Mouse (Mus musculus): ENCODE measurements around the gene Miga2. TPM values are rescaled to one million over a fixed set of nuclear protein-coding genes. Genes with fewer than 3 reads are reported as not detected.
A peak's percentile ranks its signal among the peaks of the same experiment; 100 is the strongest.
"Not testable (repeated sequence)": the region's sequence is repeated elsewhere in the genome, so short reads cannot be mapped to it uniquely, and the experiment has no call there.

Miga2 gene
- total and polyA plus RNA-seq, 2 experiments from 2014 or later = 35.3 to 79.9 TPM

DNA sequence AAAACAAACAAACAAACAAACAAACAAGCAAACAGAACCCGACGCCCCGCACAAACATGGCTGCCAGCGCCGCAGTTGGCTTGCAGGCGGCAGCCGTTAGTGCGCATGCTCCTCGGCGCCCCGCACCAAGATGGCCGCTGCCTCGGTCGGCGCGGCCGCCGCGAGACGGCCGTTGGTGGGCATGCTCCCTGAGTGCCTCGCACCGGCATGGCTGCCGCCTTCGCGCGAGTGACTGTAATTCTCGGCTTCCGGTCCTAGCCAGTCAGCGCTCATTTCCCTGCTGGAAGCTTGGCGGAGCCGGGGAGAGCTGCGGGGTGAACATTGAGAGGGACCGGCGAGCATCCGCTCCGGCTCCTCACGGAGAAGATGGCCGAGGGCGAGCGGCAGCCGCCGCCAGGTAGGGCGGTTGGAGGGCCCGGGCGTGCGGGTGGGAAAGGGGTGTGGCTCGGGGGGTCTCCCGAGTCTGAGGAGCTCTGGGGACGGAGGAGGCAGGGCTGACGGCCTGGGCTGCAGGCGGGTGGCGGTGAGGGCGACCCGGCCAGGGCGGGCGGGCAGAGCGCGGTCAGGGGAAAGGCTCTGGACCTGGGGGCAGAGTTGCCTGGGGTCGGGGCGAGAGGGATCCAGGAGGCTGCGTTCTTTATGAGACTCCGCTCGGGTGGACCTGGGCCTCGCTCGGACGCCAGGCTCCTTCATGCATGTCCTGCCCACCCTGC lies 52.1 kb downstream of the Miga2 start, which contains the start of gene Ptpa:
Gene Ptpa, plus strand, starts transcription at position 104 of the 713 bp plus-strand sequence.
- H3K27ac ChIP-seq = peak within 1 kb of the TSS; percentile 97
- 1% methylated on average over 65 of the region's 67 CpGs for WGBS
- peak within 1 kb of the TSS; percentile 96 for H3K9ac ChIP-seq (replicated peaks; ENCODE audit: low read length)
- peak; percentile 97 for DNase-seq (ENCODE audit: low spot score)
- H3K4me2 ChIP-seq (ENCODE audit: low read depth, low read length) = peak within 1 kb of the TSS; percentile 69
- no peaks in the 10 kb centered on the region for H3K9me3 ChIP-seq (ENCODE audit: low read length)
- ATAC-seq = peak; percentile 93
- H3K4me1 ChIP-seq (ENCODE audit: insufficient read depth, low read length) = peaks cover 18% of the 10 kb centered on the region
- H3K36me3 ChIP-seq (ENCODE audit: insufficient read depth, low read length) = no peaks in the 10 kb centered on the region; the same call in 1 of the 2 replicates
- H3K27me3 ChIP-seq (ENCODE audit: insufficient read depth, low read length) = no peaks in the 10 kb centered on the region
- no peak for TF ChIP-seq CTCF (IDR thresholded peaks at IDR 0.05; ENCODE audit: low read depth)
- peak within 1 kb of the TSS; percentile 96 for H3K4me3 ChIP-seq (ENCODE audit: low read length)

DNA sequence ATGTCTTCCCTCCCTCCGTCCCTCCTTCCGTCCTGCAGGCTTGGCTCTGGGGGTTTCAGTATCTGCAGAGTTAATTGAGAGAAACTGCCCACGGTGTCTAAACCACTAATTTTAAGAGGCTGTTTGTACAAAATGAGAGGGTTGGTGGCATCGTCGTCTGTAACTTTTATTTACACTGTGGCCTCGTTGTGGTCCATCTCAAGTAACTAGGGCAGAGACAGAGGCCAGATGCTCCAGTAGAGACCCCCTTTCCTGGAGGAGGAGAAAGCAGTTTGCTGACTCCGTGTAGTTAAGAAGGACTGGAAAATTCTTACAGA lies 52.6 kb downstream of the Miga2 start:
- no peak for DNase-seq (ENCODE audit: low spot score)
- Histone ChIP-seq H3K9ac (replicated peaks; ENCODE audit: low read length) (peak overlapping the region; percentile 96), H3K27me3 (ENCODE audit: insufficient read depth, low read length) (no peaks in the 10 kb centered on the region), H3K4me1 (ENCODE audit: insufficient read depth, low read length) (peaks cover 18% of the 10 kb centered on the region), H3K27ac (peak overlapping the region; percentile 97), H3K9me3 (ENCODE audit: low read length) (no peaks in the 10 kb centered on the region), H3K4me3 (ENCODE audit: low read length) (peak overlapping the region; percentile 96), H3K36me3 (ENCODE audit: insufficient read depth, low read length) (no peaks in the 10 kb centered on the region; the same call in 1 of the 2 replicates), H3K4me2 (ENCODE audit: low read depth, low read length) (peak overlapping the region; percentile 69)
- WGBS = 0% methylated on average over 7 of the region's 7 CpGs
- ATAC-seq = no peak
- no peak for TF ChIP-seq CTCF (IDR thresholded peaks at IDR 0.05; ENCODE audit: low read depth)

DNA sequence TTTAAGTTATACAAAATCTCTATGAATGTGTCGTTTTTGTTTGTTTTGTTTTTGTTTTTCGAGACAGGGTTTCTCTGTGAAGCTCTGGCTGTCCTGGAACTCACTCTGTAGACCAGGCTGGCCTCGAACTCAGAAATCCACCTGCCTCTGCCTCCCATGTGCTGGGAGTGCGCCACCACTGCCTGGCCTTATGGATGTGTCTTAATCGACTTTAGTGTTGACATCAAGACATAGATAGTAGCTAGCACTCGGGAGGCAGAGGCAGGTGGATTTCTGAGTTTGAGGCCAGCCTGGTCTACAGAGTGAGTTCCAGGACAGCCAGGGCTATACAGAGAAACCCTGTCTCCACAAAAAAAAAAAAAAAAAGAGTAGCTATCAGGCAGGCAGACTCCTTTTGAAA lies 53.1 kb downstream of the Miga2 start:
- Histone ChIP-seq H3K4me2 (ENCODE audit: low read depth, low read length) (peak overlapping the region; percentile 69), H3K27ac (0 out of 2 replicates have a peak overlapping the region, but pooled peaks have one; percentile 97), H3K4me1 (ENCODE audit: insufficient read depth, low read length) (peaks cover 18% of the 10 kb centered on the region), H3K4me3 (ENCODE audit: low read length) (peak overlapping the region; percentile 96; the same call in 1 of the 2 replicates)
- not testable (repeated sequence) for H3K36me3 ChIP-seq (ENCODE audit: insufficient read depth, low read length); ATAC-seq; H3K27me3 ChIP-seq (ENCODE audit: insufficient read depth, low read length); DNase-seq (ENCODE audit: low spot score); H3K9me3 ChIP-seq (ENCODE audit: low read length); H3K9ac ChIP-seq (replicated peaks; ENCODE audit: low read length)
- WGBS = 74% methylated on average over 6 of the region's 6 CpGs

DNA sequence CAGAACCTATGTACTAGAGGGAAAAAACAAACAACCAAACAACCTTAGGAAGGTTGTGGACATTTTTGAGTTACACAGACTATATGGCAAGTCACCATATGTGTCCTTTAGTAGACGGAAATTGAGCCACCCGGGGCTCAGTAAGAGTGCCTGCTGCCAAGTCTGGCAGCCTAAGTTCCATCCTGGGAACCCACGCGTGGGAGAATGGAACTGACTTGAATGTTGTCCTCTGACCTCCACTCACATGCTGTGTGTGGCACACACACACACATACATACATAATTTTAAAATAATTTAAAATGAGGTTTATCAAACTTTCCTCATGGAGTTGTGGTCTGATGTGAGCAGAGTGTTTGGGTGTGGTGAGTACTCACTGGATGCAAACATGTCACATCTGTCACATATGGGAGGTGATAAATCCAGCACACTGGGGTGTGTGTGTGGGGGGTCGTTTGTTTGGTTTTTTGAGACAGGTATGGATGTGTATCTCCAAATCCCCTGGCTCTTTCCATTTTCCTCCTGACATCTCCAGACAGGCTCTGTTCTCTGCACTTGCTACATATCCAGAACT lies 53.6 kb downstream of the Miga2 start:
- H3K4me2 ChIP-seq (ENCODE audit: low read depth, low read length) = peak overlapping the region; percentile 69; the same call in 1 of the 2 replicates
- no peak for TF ChIP-seq CTCF (IDR thresholded peaks at IDR 0.05; ENCODE audit: low read depth)
- DNase-seq (ENCODE audit: low spot score) (no peak), ATAC-seq (no peak)
- H3K9ac ChIP-seq (replicated peaks; ENCODE audit: low read length) = no peak overlapping the region
- H3K27ac ChIP-seq = no peak overlapping the region
- no peak overlapping the region for H3K4me3 ChIP-seq (ENCODE audit: low read length)
- 50% methylated on average over 5 of the region's 5 CpGs for WGBS
- peaks cover 18% of the 10 kb centered on the region for H3K4me1 ChIP-seq (ENCODE audit: insufficient read depth, low read length)
- H3K9me3 ChIP-seq (ENCODE audit: low read length) = no peaks in the 10 kb centered on the region
- no peaks in the 10 kb centered on the region for H3K27me3 ChIP-seq (ENCODE audit: insufficient read depth, low read length)
- no peaks in the 10 kb centered on the region; the same call in 1 of the 2 replicates for H3K36me3 ChIP-seq (ENCODE audit: insufficient read depth, low read length)

DNA sequence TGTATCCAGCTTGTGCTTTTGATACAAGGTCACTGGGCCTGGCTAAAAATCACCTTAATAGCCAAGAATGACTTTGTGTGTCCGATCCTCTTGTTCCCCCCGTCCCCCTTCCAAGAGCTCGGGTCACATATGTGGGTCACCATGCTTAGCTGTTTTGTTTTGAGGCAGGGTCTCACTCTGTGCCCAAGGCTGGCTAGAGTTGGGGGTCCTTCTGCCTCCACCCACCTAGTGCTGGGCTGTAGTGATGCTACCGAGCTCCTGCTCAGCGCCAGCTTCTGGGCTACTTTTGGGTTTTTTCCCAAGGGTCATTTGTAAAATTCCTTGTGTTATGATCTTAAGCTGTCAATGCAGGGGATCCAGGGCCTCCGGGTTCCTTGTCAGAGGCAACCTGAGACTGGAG lies 54.2 kb downstream of the Miga2 start:
- H3K36me3 ChIP-seq (ENCODE audit: insufficient read depth, low read length) = no peaks in the 10 kb centered on the region
- H3K4me3 ChIP-seq (ENCODE audit: low read length) = no peak overlapping the region
- no peak for ATAC-seq
- TF ChIP-seq CTCF (IDR thresholded peaks at IDR 0.05; ENCODE audit: low read depth) = no peak
- 70% methylated on average over 6 of the region's 6 CpGs for WGBS
- no peak for DNase-seq (ENCODE audit: low spot score)
- peak overlapping the region; percentile 28; the same call in 1 of the 2 replicates for H3K9ac ChIP-seq (replicated peaks; ENCODE audit: low read length)
- no peak overlapping the region for H3K27ac ChIP-seq
- H3K4me2 ChIP-seq (ENCODE audit: low read depth, low read length) = peak overlapping the region; percentile 37
- no peaks in the 10 kb centered on the region for H3K9me3 ChIP-seq (ENCODE audit: low read length)
- H3K27me3 ChIP-seq (ENCODE audit: insufficient read depth, low read length) = no peaks in the 10 kb centered on the region
- H3K4me1 ChIP-seq (ENCODE audit: insufficient read depth, low read length) = peaks cover 18% of the 10 kb centered on the region

DNA sequence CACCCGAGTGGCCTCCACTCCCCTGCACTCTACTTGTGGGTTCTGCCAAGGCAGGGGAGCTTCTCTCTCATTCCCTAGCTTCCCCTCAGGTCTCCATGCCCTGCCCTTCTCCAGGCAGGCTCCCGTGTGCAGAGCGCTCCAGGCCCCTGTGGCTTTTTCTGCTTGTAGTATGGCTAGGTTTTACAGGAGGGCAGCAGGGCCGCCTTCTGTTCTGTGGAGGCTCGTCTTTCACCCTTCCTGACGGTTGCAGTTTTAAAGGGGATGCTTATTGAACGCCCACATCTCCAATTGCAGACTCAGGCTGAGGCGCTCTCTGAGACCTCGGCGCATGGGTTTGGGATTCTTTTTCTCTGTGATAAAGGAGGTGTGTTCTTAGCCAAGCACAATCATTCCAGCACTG lies 55.1 kb downstream of the Miga2 start:
- no peaks in the 10 kb centered on the region for H3K36me3 ChIP-seq (ENCODE audit: insufficient read depth, low read length)
- H3K27ac ChIP-seq = peak overlapping the region; percentile 58; the same call in 1 of the 2 replicates
- peaks cover 18% of the 10 kb centered on the region for H3K4me1 ChIP-seq (ENCODE audit: insufficient read depth, low read length)
- 0 out of 2 replicates have a peak overlapping the region, but pooled peaks have one; percentile 13 for H3K9ac ChIP-seq (replicated peaks; ENCODE audit: low read length)
- no peaks in the 10 kb centered on the region for H3K27me3 ChIP-seq (ENCODE audit: insufficient read depth, low read length)
- TF ChIP-seq CTCF (IDR thresholded peaks at IDR 0.05; ENCODE audit: low read depth) = no peak
- WGBS = 32% methylated on average over 10 of the region's 10 CpGs
- H3K4me2 ChIP-seq (ENCODE audit: low read depth, low read length) = peak overlapping the region; percentile 37
- H3K9me3 ChIP-seq (ENCODE audit: low read length) = no peaks in the 10 kb centered on the region
- no peak for ATAC-seq
- no peak overlapping the region for H3K4me3 ChIP-seq (ENCODE audit: low read length)
- DNase-seq (ENCODE audit: low spot score) = no peak

DNA sequence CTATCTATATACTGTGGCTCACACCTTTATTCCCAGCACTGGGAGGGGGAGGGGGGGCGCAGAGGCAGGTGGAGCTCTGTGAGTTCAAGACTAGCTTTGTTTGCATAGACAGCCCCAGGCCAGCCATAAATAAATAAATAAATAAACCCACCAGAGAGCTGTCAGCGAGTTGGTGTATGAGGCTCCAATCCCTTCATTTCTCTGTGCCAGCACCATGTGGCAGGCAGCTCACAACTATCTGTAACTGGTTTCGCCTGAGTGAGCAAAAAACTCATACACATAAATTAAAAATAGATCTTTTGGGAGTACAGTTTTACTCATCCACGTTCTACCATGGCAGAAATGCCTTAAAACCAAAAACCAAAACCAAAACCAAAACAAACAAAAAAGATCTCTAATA lies 57.4 kb downstream of the Miga2 start:
- H3K27ac ChIP-seq = no peak overlapping the region
- ATAC-seq = no peak
- no peak for TF ChIP-seq CTCF (IDR thresholded peaks at IDR 0.05; ENCODE audit: low read depth)

More for the DNA sequence above, 57.4 kb downstream of the Miga2 start:
- Histone ChIP-seq H3K9me3 (ENCODE audit: low read length) (no peaks in the 10 kb centered on the region), H3K4me1 (ENCODE audit: insufficient read depth, low read length) (peaks cover 13% of the 10 kb centered on the region), H3K36me3 (ENCODE audit: insufficient read depth, low read length) (peaks cover 4% of the 10 kb centered on the region; the same call in 1 of the 2 replicates), H3K4me3 (ENCODE audit: low read length) (no peak overlapping the region), H3K9ac (replicated peaks; ENCODE audit: low read length) (no peak overlapping the region), H3K4me2 (ENCODE audit: low read depth, low read length) (no peak overlapping the region), H3K27me3 (ENCODE audit: insufficient read depth, low read length) (no peaks in the 10 kb centered on the region)
- DNase-seq (ENCODE audit: low spot score) = no peak
- WGBS = 67% methylated on average over 4 of the region's 4 CpGs

All from hindbrain, postnatal 0 days (tissue).